Mouse (Mus musculus): ENCODE measurements around the gene Lpin3.
A peak's percentile ranks its signal among the peaks of the same experiment; 100 is the strongest.

GRCm38 (mm10) chr2:160876115-160876514 lies 4.4 kb upstream of the Lpin3 start:
- TF ChIP-seq CTCF (IDR thresholded peaks at IDR 0.05) (peak; percentile 66), POLR2A (IDR thresholded peaks at IDR 0.05; ENCODE audit: insufficient read depth, low read depth, low read length) (no peak)

All from heart, adult 2 months (tissue).